Comparison of ENCODE assay signal across 18 mouse cellular contexts in the genomic region with DNA sequence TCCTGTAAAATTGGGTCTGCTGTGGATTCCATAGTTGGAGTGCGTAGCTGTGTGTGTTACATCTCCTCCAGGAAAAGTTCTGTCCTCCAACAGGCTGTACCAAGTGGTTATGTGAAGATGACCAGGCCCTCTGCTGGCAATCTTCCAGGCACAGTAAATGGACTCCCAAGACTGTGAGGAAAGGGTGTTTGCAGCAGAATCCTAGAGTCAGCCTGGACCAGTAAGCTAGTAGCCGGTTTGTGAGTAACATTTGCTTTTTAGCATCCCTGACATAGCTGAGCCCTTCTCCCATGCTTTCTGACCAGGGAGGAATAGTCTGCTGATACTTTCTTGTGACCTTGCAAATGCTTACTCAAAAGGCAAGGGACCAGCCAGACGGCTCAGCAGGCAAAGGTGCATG.
"Had no signal": no experiment of that assay in that cellular context is flagged by ENCODE, and none has a peak within 500 bp of the region (broad histone marks: within the 10 kb centered on the region; RNA-seq: fewer than 3 reads in every experiment).

No protein-coding gene starts in this region.

- DNase-seq: kidney, adult 18-20 months; kidney, adult 9 months; kidney, postnatal 14 days; kidney, postnatal 4 days; liver; lung, adult 18-20 months; lung, postnatal 14 days; retina, postnatal 1 day; thymus, adult 18-20 months; thymus, postnatal 36 days had no signal

- H3K4me3 ChIP-seq: limb, embryonic 10.5 days; limb, embryonic 13.5 days; liver, embryonic 12.5 days; liver, embryonic 15.5 days; midbrain, embryonic 10.5 days; midbrain, embryonic 15.5 days; neural tube, embryonic 13.5 days had no signal

- H3K27ac ChIP-seq: limb, embryonic 10.5 days; limb, embryonic 13.5 days; liver, embryonic 12.5 days; liver, embryonic 15.5 days; macrophage; midbrain, embryonic 10.5 days; midbrain, embryonic 15.5 days; neural tube, embryonic 13.5 days had no signal

- H3K9me3 ChIP-seq: limb, embryonic 10.5 days; limb, embryonic 13.5 days; liver, embryonic 12.5 days; liver, embryonic 15.5 days; midbrain, embryonic 10.5 days; midbrain, embryonic 15.5 days; neural tube, embryonic 13.5 days had no signal

- H3K9ac ChIP-seq: limb, embryonic 13.5 days; liver, embryonic 12.5 days; liver, embryonic 15.5 days; midbrain, embryonic 15.5 days; neural tube, embryonic 13.5 days had no signal

- H3K27me3 ChIP-seq: limb, embryonic 13.5 days; liver, embryonic 12.5 days; liver, embryonic 15.5 days; midbrain, embryonic 15.5 days; neural tube, embryonic 13.5 days had no signal
